Mouse (Mus musculus) heart, adult 2 months (tissue): Measurements from ENCODE around the gene Polr2l.

ENCODE experiments used
- CTCF ChIP-seq: fragments of 200-600 bp; IDR thresholded peaks from 2 replicates; pipeline ENCODE4 v1.8.1; 2022; ENCODE audit warnings: antibody characterized with exemption, mild to moderate bottlenecking, moderate library complexity
- POLR2A ChIP-seq: fragments of 200-500 bp; IDR thresholded peaks from 2 replicates; pipeline ENCODE4 v1.6.1; 2011; ENCODE audit warnings: mild to moderate bottlenecking, low read depth, low read length, control low read depth; ENCODE audit not compliant: insufficient read depth

DNA sequence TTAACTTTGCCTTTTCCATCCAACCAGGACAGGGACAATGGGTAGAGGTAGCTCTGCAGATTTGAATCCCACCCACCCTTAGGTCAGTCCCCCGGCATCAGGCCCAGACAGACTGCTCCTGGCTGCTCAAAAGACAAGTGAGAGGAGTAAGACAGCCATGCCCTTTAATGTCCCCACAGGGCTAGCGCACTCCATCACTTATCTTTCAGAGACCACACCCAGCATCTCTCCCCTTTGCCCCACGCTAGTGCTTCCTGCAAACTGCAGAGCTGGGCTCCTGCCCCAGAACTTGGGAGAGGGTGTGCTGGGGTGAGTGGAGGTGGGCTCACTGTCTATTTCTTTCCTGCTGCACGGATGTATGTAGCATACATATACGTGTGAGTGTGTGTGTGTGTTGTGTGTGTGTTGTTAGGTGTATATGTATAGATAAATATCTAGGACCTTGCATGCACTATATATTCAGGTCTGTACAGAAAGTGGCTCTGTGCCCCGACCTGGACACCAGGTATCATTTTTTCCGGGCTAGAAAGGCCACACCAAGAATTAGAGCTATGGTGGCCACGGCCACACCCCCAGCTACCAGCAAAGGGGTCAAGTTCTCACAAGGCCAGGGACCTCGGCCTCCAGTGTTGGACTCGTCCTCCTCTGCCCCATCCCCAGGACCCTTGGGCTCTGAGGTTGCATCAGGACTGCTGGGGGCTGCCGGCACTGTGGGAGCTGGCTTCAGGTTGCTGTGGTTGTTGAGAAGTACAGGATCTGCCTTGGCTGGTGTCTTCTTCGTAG is 47.8 kb downstream of the Polr2l start:
- TF ChIP-seq CTCF: no peak
- TF ChIP-seq POLR2A: no peak
